Mouse (Mus musculus): ENCODE results near the gene Shank2.

DNA sequence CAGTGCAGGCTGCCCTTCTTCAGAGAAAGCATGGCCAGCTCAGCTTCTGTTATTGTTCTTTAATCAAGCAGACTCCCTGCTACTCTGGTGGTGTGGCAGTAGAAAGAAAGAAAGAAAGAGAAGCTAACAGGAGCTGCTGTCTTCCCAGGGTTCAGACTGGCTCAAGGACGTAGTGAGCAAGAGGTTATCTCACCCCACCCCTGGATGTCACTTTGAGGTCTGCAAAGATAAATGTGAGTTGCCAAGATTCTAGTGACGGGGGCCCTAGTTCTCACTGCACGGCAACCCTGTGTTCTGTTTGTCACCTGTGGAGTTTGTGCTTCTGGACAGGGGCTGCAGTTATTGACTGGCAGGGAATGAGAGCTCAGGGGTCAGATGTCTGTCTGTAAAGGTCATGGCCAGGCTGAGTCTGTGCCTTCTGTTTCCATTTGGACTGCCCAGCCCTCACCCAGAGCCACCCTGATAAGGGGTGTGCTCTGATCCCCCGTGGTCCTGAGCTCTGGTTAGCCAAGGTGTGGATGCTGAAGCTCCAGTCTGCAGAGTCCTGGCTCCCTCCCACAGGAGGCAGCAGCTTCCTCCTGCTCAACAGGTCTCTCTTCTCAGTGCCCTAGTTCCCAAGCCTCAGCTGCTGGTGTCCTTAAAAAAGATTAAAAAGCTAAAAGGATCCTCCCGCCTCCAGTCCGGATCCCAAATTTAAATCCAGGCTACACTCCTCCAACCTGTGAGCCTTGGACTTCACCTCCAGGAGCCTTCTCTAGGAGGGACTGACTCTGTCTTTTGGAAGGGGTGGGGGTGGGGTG lies 238.0 kb downstream of the Shank2 start:
- no peak for TF ChIP-seq CTCF (IDR thresholded peaks at IDR 0.05; ENCODE audit: control insufficient read depth, insufficient read depth, insufficient read length)
- no peak for TF ChIP-seq USF1 (IDR thresholded peaks at IDR 0.05; ENCODE audit: low read depth)
- TF ChIP-seq MAX (IDR thresholded peaks at IDR 0.05), result no peak
- TF ChIP-seq MYOG (IDR thresholded peaks at IDR 0.05; ENCODE audit: control insufficient read depth, extremely low read depth, insufficient read length), result no peak
- TF ChIP-seq MYOD1 (IDR thresholded peaks at IDR 0.05; ENCODE audit: control insufficient read depth, insufficient read length, low read depth), result no peak
- TF ChIP-seq CEBPB (IDR thresholded peaks at IDR 0.05; ENCODE audit: low read depth), result no peak
- no peak for TF ChIP-seq FOSL1 (IDR thresholded peaks at IDR 0.05; ENCODE audit: insufficient read depth, low read length, poor library complexity, severe bottlenecking)
